Mouse (Mus musculus) spleen, postnatal 10 days (tissue): ENCODE results near the gene Alox5ap.

Experiments
- DNase-seq, 2 experiments: peaks; one replicate each; pipeline ENCODE4 v3.0.0; 2021 to 2022; ENCODE audit warnings: low spot score in 2 of 2

Alox5ap gene

GRCm38 (mm10) chr5:149259093-149259492 lies 5.5 kb upstream of the Alox5ap start:
- DNase-seq, result no peak

GRCm38 (mm10) chr5:149261449-149261848 lies 3.1 kb upstream of the Alox5ap start:
- DNase-seq, result no peak

GRCm38 (mm10) chr5:149261866-149262265 lies 2.7 kb upstream of the Alox5ap start:
- peak; percentile 44 to 70 for DNase-seq

GRCm38 (mm10) chr5:149264878-149265279 lies 312 bp downstream of the Alox5ap start:
- peak in 1 of 2 experiments; percentile 58 for DNase-seq

GRCm38 (mm10) chr5:149266761-149267221 lies 2.2 kb downstream of the Alox5ap start:
- peak in 1 of 2 experiments; percentile 58 for DNase-seq

GRCm38 (mm10) chr5:149267493-149267892 lies 2.9 kb downstream of the Alox5ap start:
- DNase-seq, result no peak

GRCm38 (mm10) chr5:149271291-149271690 lies 6.7 kb downstream of the Alox5ap start:
- DNase-seq, result no peak

GRCm38 (mm10) chr5:149272535-149272934 lies 8.0 kb downstream of the Alox5ap start:
- DNase-seq, result peak in 1 of 2 experiments; percentile 53

- peak in 1 of 2 experiments; percentile 68 for DNase-seq
Observed at GRCm38 (mm10) chr5:149274390-149275104, 10.0 kb downstream of the Alox5ap start.

GRCm38 (mm10) chr5:149275105-149275494 lies 10.5 kb downstream of the Alox5ap start:
- no peak for DNase-seq

- no peak for DNase-seq
Observed at GRCm38 (mm10) chr5:149277529-149277928, 13.0 kb downstream of the Alox5ap start.

- DNase-seq, result no peak
Observed at GRCm38 (mm10) chr5:149279273-149279844, 14.8 kb downstream of the Alox5ap start.

- peak; percentile 36 to 73 for DNase-seq
Observed at GRCm38 (mm10) chr5:149283009-149283408, 18.4 kb downstream of the Alox5ap start.

GRCm38 (mm10) chr5:149283821-149284220 lies 19.3 kb downstream of the Alox5ap start:
- no peak for DNase-seq

GRCm38 (mm10) chr5:149286021-149286420 lies 21.5 kb downstream of the Alox5ap start:
- DNase-seq, result no peak

- no peak for DNase-seq
Observed at GRCm38 (mm10) chr5:149287148-149288038, 22.8 kb downstream of the Alox5ap start.

GRCm38 (mm10) chr5:149291266-149291665 lies 26.7 kb downstream of the Alox5ap start:
- DNase-seq, result no peak

- no peak for DNase-seq
Observed at GRCm38 (mm10) chr5:149293071-149293470, 28.5 kb downstream of the Alox5ap start.

GRCm38 (mm10) chr5:149296808-149297207 lies 32.2 kb downstream of the Alox5ap start:
- no peak for DNase-seq

- peak in 1 of 2 experiments; percentile 43 for DNase-seq
Observed at GRCm38 (mm10) chr5:149297464-149297863, 32.9 kb downstream of the Alox5ap start.

GRCm38 (mm10) chr5:149298234-149298633 lies 33.7 kb downstream of the Alox5ap start:
- DNase-seq, result no peak
